Mouse (Mus musculus) thymus, adult 2 months (tissue): Measurements from ENCODE around the gene Slc40a1.

Source experiments
- CTCF ChIP-seq: fragments of 200-500 bp; IDR thresholded peaks from 2 replicates; pipeline ENCODE4 v1.5.1; 2012; ENCODE audit warnings: mild to moderate bottlenecking, control low read depth, low read length, moderate library complexity, borderline replicate concordance; ENCODE audit not compliant: control insufficient read depth, poor library complexity, insufficient read depth; ENCODE audit errors: extremely low read depth
- POLR2A ChIP-seq: fragments of 200-500 bp; IDR thresholded peaks from 2 replicates; pipeline ENCODE4 v1.6.1; 2012; ENCODE audit warnings: mild to moderate bottlenecking, low read length, control low read depth, moderate library complexity; ENCODE audit not compliant: control insufficient read depth, poor library complexity, insufficient read depth; ENCODE audit errors: extremely low read depth

DNA sequence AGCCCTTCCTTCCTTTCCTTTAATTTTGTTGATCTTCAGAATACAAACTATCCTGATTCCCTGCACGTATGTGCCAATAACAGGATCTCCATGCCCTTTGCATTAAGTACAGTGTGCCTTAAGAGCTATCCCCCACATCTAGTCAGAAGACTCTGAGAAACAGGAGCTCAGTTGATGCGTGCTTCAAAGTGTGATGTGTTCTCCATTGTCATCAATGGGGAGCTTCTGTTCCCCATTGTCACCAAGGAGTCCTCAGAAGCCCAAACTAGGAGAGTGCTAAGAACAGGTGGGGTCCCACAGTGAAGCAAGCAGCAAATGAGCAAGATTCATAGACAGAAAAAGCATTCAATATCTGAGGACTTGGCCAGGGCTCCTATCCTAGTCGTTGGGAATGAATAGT lies 588 bp upstream of the Slc40a1 start:
- TF ChIP-seq POLR2A (no peak), CTCF (no peak)
